Mouse (Mus musculus): ENCODE data around the gene Cdhr2.

- no peak for TF ChIP-seq EP300 (IDR thresholded peaks at IDR 0.05; ENCODE audit: insufficient read depth, low read depth, low read length)
- TF ChIP-seq CTCF (IDR thresholded peaks at IDR 0.05) = no peak
- TF ChIP-seq POLR2A (IDR thresholded peaks at IDR 0.05; ENCODE audit: insufficient read depth, low read depth, low read length) = no peak
These were observed 56.0 kb downstream of the Cdhr2 start for GRCm38 (mm10) chr13:54757093-54757830.

Measured in heart, adult 2 months (tissue).